Mouse (Mus musculus): ENCODE results near the gene B4galt1.

GRCm38 (mm10) chr4:40817936-40818335, 35.9 kb downstream of the B4galt1 start:
- TF ChIP-seq POLR2A (IDR thresholded peaks at IDR 0.05; ENCODE audit: insufficient read depth, low read length) (no peak), CTCF (IDR thresholded peaks at IDR 0.05; ENCODE audit: low read depth, low read length) (no peak), EP300 (IDR thresholded peaks at IDR 0.05; ENCODE audit: insufficient read depth, low read depth, low read length) (no peak)

Measured in ES-Bruce4 (cell line).